Mouse (Mus musculus): ENCODE data around the gene Vmn1r143. TPM values are rescaled to one million over a fixed set of nuclear protein-coding genes. Genes with fewer than 3 reads are reported as not detected.

Gene Vmn1r143
- polyA plus RNA-seq (2014; fragmentation: Illumina TruSeq; extraction: RNeasy Lipid Tissue Mini Kit (QIAGEN cat#74804); ENCODE audit: low read depth, low replicate concordance) = not detected

GRCm38 (mm10) chr7:22189077-22189476, at the start of gene Vmn1r143:
Gene Vmn1r143 (plus strand): TSS chr7:22189377.

GRCm38 (mm10) chr7:22163935-22164334, 25.2 kb upstream of the Vmn1r143 start, which contains the start of gene Vmn1r142:
Gene Vmn1r142 (minus strand): TSS chr7:22164035.

GRCm38 (mm10) chr7:22201164-22201563, 12.0 kb downstream of the Vmn1r143 start, which contains the start of gene Gm8653:
Gene Gm8653 (minus strand): TSS chr7:22201264.

GRCm38 (mm10) chr7:22229384-22229783, 40.2 kb downstream of the Vmn1r143 start, which contains the start of gene Gm8453:
Gene Gm8453 (minus strand): TSS chr7:22229484.

Other genes with a start within 250 kb of the Vmn1r143 start
- gene Vmn1r137, start 194.8 kb upstream of the Vmn1r143 start, polyA plus RNA-seq (2014; fragmentation: Illumina TruSeq; extraction: RNeasy Lipid Tissue Mini Kit (QIAGEN cat#74804); ENCODE audit: low read depth, low replicate concordance) = not detected
- gene Vmn1r138, start 160.5 kb upstream of the Vmn1r143 start, polyA plus RNA-seq (2014; fragmentation: Illumina TruSeq; extraction: RNeasy Lipid Tissue Mini Kit (QIAGEN cat#74804); ENCODE audit: low read depth, low replicate concordance) = not detected
- gene Gm6176, start 133.1 kb upstream of the Vmn1r143 start, polyA plus RNA-seq (2014; fragmentation: Illumina TruSeq; extraction: RNeasy Lipid Tissue Mini Kit (QIAGEN cat#74804); ENCODE audit: low read depth, low replicate concordance) = not detected
- not detected for gene Vmn1r139, start 120.3 kb upstream of the Vmn1r143 start, polyA plus RNA-seq (2014; fragmentation: Illumina TruSeq; extraction: RNeasy Lipid Tissue Mini Kit (QIAGEN cat#74804); ENCODE audit: low read depth, low replicate concordance)
- not detected for gene Gm16451, start 71.1 kb upstream of the Vmn1r143 start, polyA plus RNA-seq (2014; fragmentation: Illumina TruSeq; extraction: RNeasy Lipid Tissue Mini Kit (QIAGEN cat#74804); ENCODE audit: low read depth, low replicate concordance)
- not detected for gene Gm10666, start 54.6 kb upstream of the Vmn1r143 start, polyA plus RNA-seq (2014; fragmentation: Illumina TruSeq; extraction: RNeasy Lipid Tissue Mini Kit (QIAGEN cat#74804); ENCODE audit: low read depth, low replicate concordance)
- not detected for gene Vmn1r142, start 25.3 kb upstream of the Vmn1r143 start, polyA plus RNA-seq (2014; fragmentation: Illumina TruSeq; extraction: RNeasy Lipid Tissue Mini Kit (QIAGEN cat#74804); ENCODE audit: low read depth, low replicate concordance)
- gene Gm8653, start 11.9 kb downstream of the Vmn1r143 start, polyA plus RNA-seq (2014; fragmentation: Illumina TruSeq; extraction: RNeasy Lipid Tissue Mini Kit (QIAGEN cat#74804); ENCODE audit: low read depth, low replicate concordance) = not detected
- not detected for gene Gm8453, start 40.1 kb downstream of the Vmn1r143 start, polyA plus RNA-seq (2014; fragmentation: Illumina TruSeq; extraction: RNeasy Lipid Tissue Mini Kit (QIAGEN cat#74804); ENCODE audit: low read depth, low replicate concordance)
- not detected for gene Gm4187, start 140.3 kb downstream of the Vmn1r143 start, polyA plus RNA-seq (2014; fragmentation: Illumina TruSeq; extraction: RNeasy Lipid Tissue Mini Kit (QIAGEN cat#74804); ENCODE audit: low read depth, low replicate concordance)
- gene Gm8660, start 181.7 kb downstream of the Vmn1r143 start, polyA plus RNA-seq (2014; fragmentation: Illumina TruSeq; extraction: RNeasy Lipid Tissue Mini Kit (QIAGEN cat#74804); ENCODE audit: low read depth, low replicate concordance) = not detected
- gene Vmn1r148, start 224.2 kb downstream of the Vmn1r143 start, polyA plus RNA-seq (2014; fragmentation: Illumina TruSeq; extraction: RNeasy Lipid Tissue Mini Kit (QIAGEN cat#74804); ENCODE audit: low read depth, low replicate concordance) = not detected
- gene Vmn1r149, start 248.9 kb downstream of the Vmn1r143 start, polyA plus RNA-seq (2014; fragmentation: Illumina TruSeq; extraction: RNeasy Lipid Tissue Mini Kit (QIAGEN cat#74804); ENCODE audit: low read depth, low replicate concordance) = not detected

All from heart, adult 10 weeks (tissue).